Mouse (Mus musculus): ENCODE results near the gene Dus3l.

Dus3l gene

GRCm38 (mm10) chr17:56764474-56765354 is at the start of gene Dus3l:
TSS of gene Dus3l (plus strand) at chr17:56764757.
- peak; percentile 91 for DNase-seq (ENCODE audit: extremely low spot score, low spot score)

GRCm38 (mm10) chr17:56715360-56715759 is 49.2 kb upstream of the Dus3l start:
- no peak for DNase-seq (ENCODE audit: extremely low spot score, low spot score)

- DNase-seq (ENCODE audit: extremely low spot score, low spot score) = no peak
Observed at GRCm38 (mm10) chr17:56715914-56716654, 48.5 kb upstream of the Dus3l start.

- DNase-seq (ENCODE audit: extremely low spot score, low spot score) = peak; percentile 98
Observed at GRCm38 (mm10) chr17:56716655-56717362, 47.7 kb upstream of the Dus3l start.

GRCm38 (mm10) chr17:56717363-56718058 is 47.0 kb upstream of the Dus3l start, which contains the start of the genes Ndufa11 and Vmac:
TSS of gene Ndufa11 (plus strand) at chr17:56717767.
TSS of gene Vmac (minus strand) at chr17:56718022.
- peak; percentile 99 for DNase-seq (ENCODE audit: extremely low spot score, low spot score)

- peak; percentile 38 for DNase-seq (ENCODE audit: extremely low spot score, low spot score)
Observed at GRCm38 (mm10) chr17:56722441-56722840, 42.1 kb upstream of the Dus3l start.

- DNase-seq (ENCODE audit: extremely low spot score, low spot score) = no peak
Observed at GRCm38 (mm10) chr17:56723419-56724161, 41.0 kb upstream of the Dus3l start.

GRCm38 (mm10) chr17:56727029-56727649 is 37.4 kb upstream of the Dus3l start:
- peak; percentile 45 for DNase-seq (ENCODE audit: extremely low spot score, low spot score)

GRCm38 (mm10) chr17:56727659-56728058 is 36.9 kb upstream of the Dus3l start:
- peak; percentile 41 for DNase-seq (ENCODE audit: extremely low spot score, low spot score)

GRCm38 (mm10) chr17:56728117-56728516 is 36.4 kb upstream of the Dus3l start:
- DNase-seq (ENCODE audit: extremely low spot score, low spot score) = no peak

- DNase-seq (ENCODE audit: extremely low spot score, low spot score) = no peak
Observed at GRCm38 (mm10) chr17:56729151-56729550, 35.4 kb upstream of the Dus3l start.

- DNase-seq (ENCODE audit: extremely low spot score, low spot score) = no peak
Observed at GRCm38 (mm10) chr17:56729656-56730055, 34.9 kb upstream of the Dus3l start.

- no peak for DNase-seq (ENCODE audit: extremely low spot score, low spot score)
Observed at GRCm38 (mm10) chr17:56736534-56736933, 28.0 kb upstream of the Dus3l start.

GRCm38 (mm10) chr17:56738221-56738620 is 26.3 kb upstream of the Dus3l start:
- no peak for DNase-seq (ENCODE audit: extremely low spot score, low spot score)

- DNase-seq (ENCODE audit: extremely low spot score, low spot score) = no peak
Observed at GRCm38 (mm10) chr17:56740118-56740787, 24.3 kb upstream of the Dus3l start.

- no peak for DNase-seq (ENCODE audit: extremely low spot score, low spot score)
Observed at GRCm38 (mm10) chr17:56740788-56741160, 23.8 kb upstream of the Dus3l start.

GRCm38 (mm10) chr17:56744173-56744572 is 20.4 kb upstream of the Dus3l start:
- DNase-seq (ENCODE audit: extremely low spot score, low spot score) = no peak

GRCm38 (mm10) chr17:56751404-56752072 is 13.0 kb upstream of the Dus3l start:
- peak; percentile 63 for DNase-seq (ENCODE audit: extremely low spot score, low spot score)

- DNase-seq (ENCODE audit: extremely low spot score, low spot score) = no peak
Observed at GRCm38 (mm10) chr17:56753452-56753851, 11.1 kb upstream of the Dus3l start.

Measured in neural tube, embryonic 10.5 days (tissue).